23 mouse cellular contexts compared by ENCODE assay signal in the genomic region with DNA sequence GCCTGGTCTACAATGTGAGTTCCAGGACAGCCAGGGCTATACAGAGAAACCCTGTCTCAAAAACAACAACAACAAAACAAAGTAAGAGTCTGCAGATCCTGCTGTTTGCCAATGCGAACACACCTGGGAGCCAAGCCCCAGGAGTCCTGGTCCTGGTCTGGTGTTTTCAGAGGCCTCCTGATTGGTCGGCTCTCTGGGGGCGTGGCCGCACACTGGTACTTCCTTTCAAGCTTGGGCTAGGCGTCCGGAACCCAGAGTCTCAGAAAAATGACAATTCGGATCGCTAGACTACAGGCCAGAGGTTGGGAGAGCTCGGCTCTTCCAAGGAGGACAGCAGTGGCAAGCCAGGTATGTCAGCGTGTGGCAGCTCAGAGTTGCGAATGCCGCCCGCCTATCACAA. TPM values are rescaled to one million over a fixed set of nuclear protein-coding genes. Genes with fewer than 3 reads are reported as not detected.
A peak's percentile ranks its signal among the peaks of the same experiment; 100 is the strongest.
DNase-seq lines count a peak whose midpoint lies in the region; ATAC-seq and TF ChIP-seq lines count a peak whose summit lies in the region.
"Had no signal": no experiment of that assay in that cellular context is flagged by ENCODE, and none has a peak within 500 bp of the region (broad histone marks: within the 10 kb centered on the region; RNA-seq: fewer than 3 reads in every experiment).

No protein-coding gene starts in this region.

- no peaks in the 10 kb centered on the region for H3K36me3 ChIP-seq in heart, embryonic 13.5 days
- H3K36me3 ChIP-seq in E14TG2a.4 (ENCODE audit: insufficient read depth, low read length), result no peaks in the 10 kb centered on the region
- no peaks in the 10 kb centered on the region for H3K36me3 ChIP-seq in limb, embryonic 13.5 days
- H3K36me3 ChIP-seq: midbrain, embryonic 12.5 days; neural tube, embryonic 13.5 days had no signal

- H3K27ac ChIP-seq in heart, embryonic 13.5 days (replicated peaks), result no peak overlapping the region
- H3K27ac ChIP-seq in limb, embryonic 13.5 days, result no peak overlapping the region
- H3K27ac ChIP-seq: forebrain, embryonic 13.5 days; hindbrain, postnatal 0 days; liver, embryonic 14.5 days; midbrain, embryonic 12.5 days; neural tube, embryonic 13.5 days had no signal

- no peak for ATAC-seq in heart, embryonic 13.5 days (ENCODE audit: extremely low read depth, insufficient number of reproducible peaks, low FRiP score, low TSS enrichment)
- ATAC-seq in limb, embryonic 13.5 days (ENCODE audit: low FRiP score, low read depth), result no peak
- ATAC-seq: forebrain, embryonic 13.5 days; hindbrain, postnatal 0 days; lung, postnatal 0 days had no signal

- H3K9ac ChIP-seq in heart, embryonic 13.5 days, result no peak overlapping the region
- no peak overlapping the region for H3K9ac ChIP-seq in limb, embryonic 13.5 days
- H3K9ac ChIP-seq: forebrain, embryonic 13.5 days; liver, embryonic 14.5 days; midbrain, embryonic 12.5 days; neural tube, embryonic 13.5 days had no signal

- H3K4me1 ChIP-seq in heart, embryonic 13.5 days, result no peaks in the 10 kb centered on the region
- peaks cover 11% of the 10 kb centered on the region for H3K4me1 ChIP-seq in E14TG2a.4 (replicated peaks; ENCODE audit: low read depth, low read length)
- H3K4me1 ChIP-seq in limb, embryonic 13.5 days, result no peaks in the 10 kb centered on the region
- H3K4me1 ChIP-seq: forebrain, embryonic 13.5 days; midbrain, embryonic 12.5 days; neural tube, embryonic 13.5 days had no signal

- no peaks in the 10 kb centered on the region for H3K9me3 ChIP-seq in heart, embryonic 13.5 days
- H3K9me3 ChIP-seq in E14TG2a.4 (ENCODE audit: low read length), result peaks cover 20% of the 10 kb centered on the region
- no peaks in the 10 kb centered on the region for H3K9me3 ChIP-seq in limb, embryonic 13.5 days
- H3K9me3 ChIP-seq: forebrain, embryonic 13.5 days; midbrain, embryonic 12.5 days; neural tube, embryonic 13.5 days had no signal

- no peaks in the 10 kb centered on the region for H3K27me3 ChIP-seq in heart, embryonic 13.5 days (replicated peaks)
- H3K27me3 ChIP-seq in E14TG2a.4 (ENCODE audit: insufficient read depth, low read length), result no peaks in the 10 kb centered on the region
- no peaks in the 10 kb centered on the region for H3K27me3 ChIP-seq in limb, embryonic 13.5 days
- H3K27me3 ChIP-seq: forebrain, embryonic 13.5 days; midbrain, embryonic 12.5 days; neural tube, embryonic 13.5 days had no signal

- H3K4me3 ChIP-seq in heart, embryonic 13.5 days, result no peak overlapping the region
- peak overlapping the region; percentile 64 for H3K4me3 ChIP-seq in E14TG2a.4 (replicated peaks; ENCODE audit: low read length)
- no peak overlapping the region for H3K4me3 ChIP-seq in limb, embryonic 13.5 days
- H3K4me3 ChIP-seq: forebrain, embryonic 13.5 days; midbrain, embryonic 12.5 days; neural tube, embryonic 13.5 days had no signal

- 44% methylated on average over 13 of the region's 13 CpGs for WGBS in heart, embryonic 13.5 days
- 43% methylated on average over 13 of the region's 13 CpGs for WGBS in limb, embryonic 13.5 days

- no peak for TF ChIP-seq CTCF in E14TG2a.4 (conservative IDR thresholded peaks at IDR 0.05; ENCODE audit: low read length)

- DNase-seq in heart, adult 18-20 months, result no peak
- peak; percentile 78 for DNase-seq in 416B (ENCODE audit: low read depth)
- no peak for DNase-seq in lung, postnatal 4 days
- DNase-seq in embryo, embryonic 10.5 days (ENCODE audit: low spot score), result no peak
- DNase-seq: adrenal gland, adult 2 months; cerebellum, adult 8-10 months; gastrocnemius, postnatal 14 days; kidney, adult 2 months; kidney, postnatal 25 days; right cerebral cortex, adult 18-20 months had no signal

- peak overlapping the region; percentile 2; the same call in 1 of the 2 replicates for H3K4me2 ChIP-seq in heart, embryonic 13.5 days
- H3K4me2 ChIP-seq in limb, embryonic 13.5 days (replicated peaks), result 0 out of 2 replicates have a peak overlapping the region, but pooled peaks have one; percentile 2
- H3K4me2 ChIP-seq: forebrain, embryonic 13.5 days; midbrain, embryonic 12.5 days; neural tube, embryonic 13.5 days had no signal

RNA-seq across cellular contexts. Expression of a gene that starts 12.3 kb away (rescaled TPM):
- 0.17 and 0.25 TPM in 2 replicates for polyA plus RNA-seq in heart, embryonic 13.5 days (2015; fragmentation: Nextera tagmentation; extraction: Ambion mirVana)
- total RNA-seq in heart, adult 18-20 months (2021), result under 1 TPM in 1 of 2 experiments, not detected in 1; 0.10 TPM
- 0.57 and 0.78 TPM in 2 replicates for polyA plus RNA-seq in limb, embryonic 13.5 days (2015; fragmentation: Nextera tagmentation; extraction: Ambion mirVana)
- total RNA-seq: common myeloid progenitor, adult 5-6 weeks; hematopoietic stem cell, adult 5-6 weeks; megakaryocyte progenitor cell, adult 5-6 weeks had no signal

RNA-seq across cellular contexts. Expression of a gene that starts 13.2 kb away (rescaled TPM):
- not detected in 2 replicates for polyA plus RNA-seq in heart, embryonic 13.5 days (2015; fragmentation: Nextera tagmentation; extraction: Ambion mirVana)
- total RNA-seq in heart, adult 18-20 months (2021), result not detected
- polyA plus RNA-seq in limb, embryonic 13.5 days (2015; fragmentation: Nextera tagmentation; extraction: Ambion mirVana), result not detected in 2 replicates
- total RNA-seq: adrenal gland, adult 2 months; common myeloid progenitor, adult 5-6 weeks; gastrocnemius, postnatal 14 days; heart, adult 8-10 months; hematopoietic stem cell, adult 5-6 weeks; megakaryocyte progenitor cell, adult 5-6 weeks had no signal
- polyA plus RNA-seq: adrenal gland, adult 2 months; kidney, adult 2 months; liver, embryonic 14.5 days; lung, postnatal 0 days had no signal

RNA-seq across cellular contexts. Expression of a gene that starts 19.3 kb away (rescaled TPM):
- 117 and 127 TPM in 2 replicates for polyA plus RNA-seq in heart, embryonic 13.5 days (2015; fragmentation: Nextera tagmentation; extraction: Ambion mirVana)
- 1 to 10 TPM; 3.0 to 3.1 TPM for total RNA-seq in heart, adult 18-20 months (2021)
- polyA plus RNA-seq in limb, embryonic 13.5 days (2015; fragmentation: Nextera tagmentation; extraction: Ambion mirVana), result 282 and 295 TPM in 2 replicates
